Mouse (Mus musculus): ENCODE measurements around the gene Capza3. TPM values are rescaled to one million over a fixed set of nuclear protein-coding genes. Genes with fewer than 3 reads are reported as not detected.

The Capza3 gene
- not detected in 2 replicates for polyA plus RNA-seq (2012; ENCODE audit: low replicate concordance)

DNA sequence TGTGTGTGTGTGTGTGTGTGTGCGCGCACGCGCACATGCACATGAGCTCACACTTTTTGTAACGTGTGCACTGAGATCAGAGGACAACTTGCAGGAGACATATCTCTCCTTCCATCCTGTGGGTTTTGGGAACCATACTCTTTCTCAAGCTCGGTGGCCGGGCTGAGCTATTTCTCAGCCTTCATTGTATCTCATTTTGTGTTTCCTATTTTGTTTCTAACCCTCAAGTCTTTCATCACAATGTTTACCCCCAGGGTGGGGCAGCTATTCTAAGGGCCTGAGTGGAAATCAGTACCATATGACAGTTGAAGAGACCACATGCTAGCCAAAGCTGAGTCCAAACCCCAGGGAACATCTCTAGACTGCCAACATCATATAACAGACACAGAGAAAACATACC is at the start of gene Capza3:
Gene Capza3 (plus strand): TSS at position 301 of the 400 bp plus-strand sequence.

DNA sequence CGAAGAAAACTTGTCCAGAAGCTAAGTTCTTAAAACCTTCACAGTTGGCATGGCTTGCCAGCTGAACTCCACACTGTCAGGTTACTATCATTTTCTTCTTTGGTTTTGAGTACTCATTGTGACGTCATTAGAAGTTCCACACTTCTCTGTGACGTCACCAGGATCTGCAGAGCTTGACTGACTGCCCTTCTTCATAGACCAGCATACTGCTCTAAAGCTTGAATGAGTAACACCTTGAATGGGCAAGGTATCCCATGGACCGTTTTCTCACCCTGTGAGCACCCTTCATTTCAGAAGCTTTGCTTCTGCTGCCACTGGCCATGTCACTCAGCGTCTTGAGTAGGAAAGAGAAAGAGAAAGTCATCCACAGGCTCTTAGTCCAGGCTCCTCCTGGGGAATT is 305 bp downstream of the Capza3 start, which contains the start of gene Plcz1:
Gene Plcz1 (minus strand): TSS at position 101 of the 400 bp plus-strand sequence.

Other genes starting within 250 kb of the Capza3 start
- not detected in 2 replicates for gene Plcz1, start 205 bp downstream of the Capza3 start, polyA plus RNA-seq (2012; ENCODE audit: low replicate concordance)

Data from hematopoietic multipotent progenitor cell, adult 10-12 weeks (in vitro differentiated cells).